Mouse (Mus musculus) MEL (cell line): ENCODE data around the gene Tead3. TPM values are rescaled to one million over a fixed set of nuclear protein-coding genes. Genes with fewer than 3 reads are reported as not detected.
A peak's percentile ranks its signal among the peaks of the same experiment; 100 is the strongest.

Source experiments
- DNase-seq: peaks from one replicate; pipeline ENCODE4 v3.0.0; 2011; ENCODE audit warnings: low read depth, low spot score
- H3K27ac ChIP-seq: 2 replicates; pipeline ENCODE4 v1.5.1; 2012; ENCODE audit warnings: low read depth, mild to moderate bottlenecking, control low read depth, low read length, moderate library complexity; ENCODE audit not compliant: control insufficient read depth
- H3K27me3 ChIP-seq, 2 experiments: fragments of 150-350 bp in 1 of 2; sonication (generic) in 1 of 2; 2 replicates each; pipeline ENCODE4 v1.6.1; 2012; ENCODE audit warnings: low read length in 2 of 2, mild to moderate bottlenecking in 2 of 2, improper control_type of control experiment in 1 of 2, moderate library complexity in 1 of 2; ENCODE audit not compliant: insufficient read depth in 2 of 2, control insufficient read depth in 1 of 2
- H3K36me3 ChIP-seq, 2 experiments: 2 replicates each; pipeline ENCODE4 v1.6.1; 2012 to 2014; ENCODE audit warnings: low read length in 2 of 2, improper control_type of control experiment in 1 of 2, inconsistent platforms in 1 of 2, mild to moderate bottlenecking in 1 of 2; ENCODE audit not compliant: insufficient read depth in 2 of 2, control insufficient read depth in 1 of 2
- H3K4me1 ChIP-seq, 2 experiments: fragments of 150-350 bp in 1 of 2; sonication (generic) in 1 of 2; 2 replicates each; pipeline ENCODE4 v1.6.1; 2012; ENCODE audit warnings: low read length in 2 of 2, improper control_type of control experiment in 1 of 2, mild to moderate bottlenecking in 1 of 2; ENCODE audit not compliant: insufficient read depth in 2 of 2, control insufficient read depth in 1 of 2
- H3K4me3 ChIP-seq, 2 experiments: fragments of 150-350 bp in 1 of 2; sonication (generic) in 1 of 2; 2 replicates each; pipeline ENCODE4 v1.5.1; 2012; ENCODE audit warnings: low read depth in 2 of 2, low read length in 2 of 2, mild to moderate bottlenecking in 2 of 2, moderate library complexity in 2 of 2, control low read depth in 1 of 2, improper control_type of control experiment in 1 of 2; ENCODE audit not compliant: control insufficient read depth in 1 of 2, insufficient read depth in 1 of 2
- H3K79me2 ChIP-seq: 2 replicates; pipeline ENCODE4 v1.6.1; 2012; ENCODE audit warnings: mild to moderate bottlenecking, low read length, moderate library complexity; ENCODE audit not compliant: control insufficient read depth, poor library complexity, insufficient read depth
- H3K9ac ChIP-seq: 2 replicates; pipeline ENCODE4 v1.6.1; 2012; ENCODE audit warnings: low read depth, mild to moderate bottlenecking, control low read depth, low read length, moderate library complexity; ENCODE audit not compliant: control insufficient read depth, poor library complexity, severe bottlenecking
- H3K9me3 ChIP-seq: fragments of 150-350 bp; sonication (generic); replicated peaks from 2 replicates; pipeline ENCODE4 v1.6.1; 2012; ENCODE audit warnings: mild to moderate bottlenecking, low read length, improper control_type of control experiment, moderate library complexity; ENCODE audit not compliant: insufficient read depth
- CHD1 ChIP-seq: IDR thresholded peaks from 2 replicates; pipeline ENCODE4 v1.6.1; 2012; ENCODE audit warnings: low read depth, mild to moderate bottlenecking, inconsistent platforms, low read length, improper control_type of control experiment
- CHD2 ChIP-seq: IDR thresholded peaks from 2 replicates; pipeline ENCODE4 v1.6.1; 2011; ENCODE audit warnings: low read length, improper control_type of control experiment
- CTCF ChIP-seq, 3 experiments: IDR thresholded peaks in 2 of 3; conservative IDR thresholded peaks in 1 of 3; 2 replicates each; pipeline ENCODE4 v1.5.1; 2011 to 2012; ENCODE audit warnings: low read length in 3 of 3, low read depth in 2 of 3, mild to moderate bottlenecking in 2 of 3, improper control_type of control experiment in 1 of 3, inconsistent platforms in 1 of 3, mixed read lengths in 1 of 3, moderate library complexity in 1 of 3; ENCODE audit not compliant: control insufficient read depth in 1 of 3, insufficient read depth in 1 of 3, poor library complexity in 1 of 3, severe bottlenecking in 1 of 3
- E2F4 ChIP-seq: IDR thresholded peaks from 2 replicates; pipeline ENCODE4 v1.6.1; 2011; ENCODE audit warnings: low read depth, low read length, improper control_type of control experiment, borderline replicate concordance
- ELF1 ChIP-seq: IDR thresholded peaks from 2 replicates; pipeline ENCODE4 v1.6.1; 2014; ENCODE audit warnings: low read depth, mild to moderate bottlenecking, inconsistent platforms, low read length, improper control_type of control experiment, moderate library complexity
- EP300 ChIP-seq, 2 experiments: IDR thresholded peaks; 2 replicates each; pipeline ENCODE4 v1.6.1; 2011; ENCODE audit warnings: improper control_type of control experiment in 2 of 2, low read length in 2 of 2, low read depth in 1 of 2, mild to moderate bottlenecking in 1 of 2
- ETS1 ChIP-seq: IDR thresholded peaks from 2 replicates; pipeline ENCODE4 v1.6.1; 2012; ENCODE audit warnings: low read depth, mild to moderate bottlenecking, inconsistent platforms, low read length, improper control_type of control experiment, moderate library complexity
- GABPA ChIP-seq: IDR thresholded peaks from 2 replicates; pipeline ENCODE4 v1.6.1; 2012; ENCODE audit warnings: low read depth, mild to moderate bottlenecking, inconsistent platforms, low read length, improper control_type of control experiment, moderate library complexity
- GATA1 ChIP-seq: IDR thresholded peaks from 2 replicates; pipeline ENCODE4 v1.6.1; 2011; ENCODE audit warnings: low read depth, low read length, improper control_type of control experiment
- HCFC1 ChIP-seq: IDR thresholded peaks from 2 replicates; pipeline ENCODE4 v1.6.1; 2012; ENCODE audit warnings: low read depth, mild to moderate bottlenecking, inconsistent platforms, low read length, improper control_type of control experiment, moderate library complexity
- MAFK ChIP-seq: IDR thresholded peaks from 2 replicates; pipeline ENCODE4 v1.6.1; 2011; ENCODE audit warnings: low read depth, mild to moderate bottlenecking, low read length, improper control_type of control experiment, borderline replicate concordance
- MAZ ChIP-seq: IDR thresholded peaks from 2 replicates; pipeline ENCODE4 v1.6.1; 2012; ENCODE audit warnings: low read depth, mild to moderate bottlenecking, inconsistent platforms, low read length, improper control_type of control experiment
- MEF2A ChIP-seq: IDR thresholded peaks from 2 replicates; pipeline ENCODE4 v1.6.1; 2014; ENCODE audit warnings: low read depth, mild to moderate bottlenecking, inconsistent platforms, low read length, improper control_type of control experiment; ENCODE audit not compliant: poor library complexity, insufficient replicate concordance, severe bottlenecking; ENCODE audit errors: extremely low read depth
- MXI1 ChIP-seq: IDR thresholded peaks from 2 replicates; pipeline ENCODE4 v1.6.1; 2011; ENCODE audit warnings: mild to moderate bottlenecking, low read depth, low read length, improper control_type of control experiment
- NELFE ChIP-seq: IDR thresholded peaks from 2 replicates; pipeline ENCODE4 v1.6.1; 2011; ENCODE audit warnings: low read depth, low read length, improper control_type of control experiment
- NRF1 ChIP-seq: IDR thresholded peaks from 2 replicates; pipeline ENCODE4 v1.6.1; 2014; ENCODE audit warnings: low read depth, mild to moderate bottlenecking, inconsistent platforms, low read length, improper control_type of control experiment, moderate library complexity; ENCODE audit not compliant: poor library complexity, insufficient read depth, severe bottlenecking
- POLR2A ChIP-seq, 2 experiments: IDR thresholded peaks; 2 replicates each; pipeline ENCODE4 v1.6.1; 2011 to 2012; ENCODE audit warnings: low read length in 2 of 2, mild to moderate bottlenecking in 2 of 2, control low read depth in 1 of 2, improper control_type of control experiment in 1 of 2, low read depth in 1 of 2, moderate library complexity in 1 of 2; ENCODE audit not compliant: control insufficient read depth in 1 of 2, insufficient read depth in 1 of 2, poor library complexity in 1 of 2
- RCOR1 ChIP-seq: IDR thresholded peaks from 2 replicates; pipeline ENCODE4 v1.6.1; 2012; ENCODE audit warnings: low read depth, mild to moderate bottlenecking, inconsistent platforms, low read length, improper control_type of control experiment
- SIN3A ChIP-seq: IDR thresholded peaks from 2 replicates; pipeline ENCODE4 v1.6.1; 2012; ENCODE audit warnings: low read length, improper control_type of control experiment, inconsistent platforms
- SMC3 ChIP-seq: IDR thresholded peaks from 2 replicates; pipeline ENCODE4 v1.6.1; 2011; ENCODE audit warnings: low read depth, low read length, improper control_type of control experiment
- TAL1 ChIP-seq: IDR thresholded peaks from 2 replicates; pipeline ENCODE4 v1.6.1; 2012; ENCODE audit warnings: mild to moderate bottlenecking, inconsistent platforms, low read length, moderate library complexity, mixed read lengths
- TBP ChIP-seq: IDR thresholded peaks from 2 replicates; pipeline ENCODE4 v1.8.0; 2011; ENCODE audit warnings: low read depth, low read length, improper control_type of control experiment
- TCF12 ChIP-seq: IDR thresholded peaks from 2 replicates; pipeline ENCODE4 v1.6.1; 2014; ENCODE audit warnings: low read depth, mild to moderate bottlenecking, inconsistent platforms, low read length, improper control_type of control experiment, moderate library complexity
- UBTF ChIP-seq: IDR thresholded peaks from 2 replicates; pipeline ENCODE4 v1.6.1; 2012; ENCODE audit warnings: low read depth, mild to moderate bottlenecking, inconsistent platforms, low read length, improper control_type of control experiment, moderate library complexity, borderline replicate concordance; ENCODE audit not compliant: insufficient read depth
- USF1 ChIP-seq: IDR thresholded peaks from 2 replicates; pipeline ENCODE4 v1.6.1; 2014; ENCODE audit warnings: low read depth, mild to moderate bottlenecking, inconsistent platforms, low read length, improper control_type of control experiment, moderate library complexity
- USF2 ChIP-seq, 2 experiments: IDR thresholded peaks; 2 replicates each; pipeline ENCODE4 v1.6.1; 2011 to 2012; ENCODE audit warnings: improper control_type of control experiment in 2 of 2, low read length in 2 of 2, borderline replicate concordance in 1 of 2, inconsistent platforms in 1 of 2, low read depth in 1 of 2, mild to moderate bottlenecking in 1 of 2; ENCODE audit not compliant: insufficient read depth in 1 of 2
- ZNF384 ChIP-seq: IDR thresholded peaks from 2 replicates; pipeline ENCODE4 v1.6.1; 2012; ENCODE audit warnings: low read depth, mild to moderate bottlenecking, inconsistent platforms, low read length, improper control_type of control experiment
- polyA plus RNA-seq, 2 experiments: library from polyadenylated mRNA; stranded (reverse) in 1 of 2; unstranded in 1 of 2; fragments of >175 nt in 1 of 2; fragments of >200 nt in 1 of 2; gene quantifications; 2 replicates each; pipeline versions ENCODE4 v1.2.1 to v1.2.4; 2012; ENCODE audit warnings: low replicate concordance in 2 of 2, low read depth in 1 of 2; ENCODE audit not compliant: insufficient read length in 2 of 2, insufficient read depth in 1 of 2, missing spikeins in 1 of 2
- total RNA-seq: library from RNA; depleted of rRNA; stranded (reverse); fragments of 300-350 nt; gene quantifications from 2 replicates; pipeline ENCODE4 v1.2.3, GENCODE M21; 2012

Gene Tead3
- total and polyA plus RNA-seq, 3 experiments = 0.73 to 4.1 TPM; not detected in 1

- 0 out of 2 replicates have a peak overlapping the region, but pooled peaks have one; percentile 31 for H3K9ac ChIP-seq
- peak; percentile 55 for DNase-seq
- TF ChIP-seq USF1 (no peak), MAFK (no peak; the same call in 1 of the 2 replicates), NELFE (no peak), TBP (no peak), CTCF (IDR thresholded peaks at IDR 0.05 in 2 of 3, conservative IDR thresholded peaks at IDR 0.05 in 1 of 3; ENCODE audit: control insufficient read depth in 1 of 3, insufficient read depth in 1 of 3, low read depth in 2 of 3, low read length in 3 of 3, poor library complexity in 1 of 3, severe bottlenecking in 1 of 3) (no peak), NRF1 (no peak), GATA1 (peak; percentile 77), MAZ (no peak), HCFC1 (no peak), CHD1 (no peak), USF2 (IDR thresholded peaks at IDR 0.05; ENCODE audit: borderline replicate concordance in 1 of 2, insufficient read depth in 1 of 2, low read depth in 1 of 2, low read length in 2 of 2) (no peak), POLR2A (IDR thresholded peaks at IDR 0.05; ENCODE audit: control insufficient read depth in 1 of 2, insufficient read depth in 1 of 2, low read depth in 1 of 2, low read length in 2 of 2, poor library complexity in 1 of 2) (no peak), ETS1 (peak; percentile 71), E2F4 (no peak), CHD2 (no peak), MXI1 (no peak; the same call in 1 of the 2 replicates), UBTF (no peak), GABPA (no peak), ZNF384 (peak; percentile 92), EP300 (IDR thresholded peaks at IDR 0.05; ENCODE audit: low read depth in 1 of 2, low read length in 2 of 2) (peak; percentile 63 to 79; a peak in 3 of 4 replicates), TCF12 (peak; percentile 92), ELF1 (no peak), SIN3A (no peak), TAL1 (peak; percentile 51), RCOR1 (peak; percentile 89), SMC3 (no peak), MEF2A (no peak)
- TF ChIP-seq, all 39 proteins: peak for 7
- Histone ChIP-seq H3K36me3 (peaks cover 13 to 16% of the 10 kb centered on the region in 2 experiments), H3K4me3 (no peak overlapping the region), H3K9me3 (no peaks in the 10 kb centered on the region), H3K4me1 (peaks cover 4 to 21% of the 10 kb centered on the region in 2 experiments; a peak in 3 of 4 replicates), H3K27me3 (no peaks in the 10 kb centered on the region), H3K27ac (peak overlapping the region; percentile 32), H3K79me2 (peaks cover 17% of the 10 kb centered on the region)
Measured at GRCm38 (mm10) chr17:28317725-28318124, 32.9 kb downstream of the Tead3 start.
